Mouse (Mus musculus): ENCODE results near the gene Skap2. TPM values are rescaled to one million over a fixed set of nuclear protein-coding genes. Genes with fewer than 3 reads are reported as not detected.
A peak's percentile ranks its signal among the peaks of the same experiment; 100 is the strongest.

Gene Skap2
- polyA plus RNA-seq, 1 experiment from 2014 or later, result 10.5 TPM

DNA sequence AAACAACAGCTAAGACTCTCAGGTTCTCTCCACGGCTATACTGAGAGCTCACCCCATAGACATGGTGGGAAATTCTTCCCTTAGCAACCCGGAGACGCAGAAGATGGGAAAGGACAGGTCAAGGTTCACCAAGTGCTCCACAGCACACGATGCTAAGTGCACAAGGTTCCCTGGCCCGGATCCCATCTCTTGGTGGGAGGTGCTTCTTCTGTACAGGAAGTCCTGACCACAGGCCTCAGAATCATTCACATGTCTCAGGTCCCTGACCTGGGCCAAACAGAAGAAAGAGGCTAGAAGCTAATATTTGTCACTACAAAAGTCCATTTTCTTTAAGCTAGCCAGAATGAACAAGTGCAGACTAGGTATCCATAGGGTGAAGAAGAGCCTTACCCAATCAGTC, 191.5 kb downstream of the Skap2 start:
- 84% methylated on average over 5 of the region's 5 CpGs for WGBS
- Histone ChIP-seq H3K4me1 (ENCODE audit: control insufficient read depth, insufficient read depth, low read length) (no peaks in the 10 kb centered on the region), H3K4me2 (ENCODE audit: low read depth, low read length) (no peak overlapping the region), H3K9me3 (replicated peaks; ENCODE audit: control insufficient read depth, low read length) (no peaks in the 10 kb centered on the region), H3K27me3 (ENCODE audit: control insufficient read depth, insufficient read depth, low read length) (no peaks in the 10 kb centered on the region), H3K27ac (replicated peaks; ENCODE audit: low read depth, low read length) (no peak overlapping the region), H3K9ac (replicated peaks; ENCODE audit: low read length) (no peak overlapping the region), H3K4me3 (ENCODE audit: low read depth, low read length) (no peak overlapping the region), H3K36me3 (replicated peaks; ENCODE audit: control insufficient read depth, insufficient read depth, low read depth, low read length) (no peaks in the 10 kb centered on the region)
- ATAC-seq (replicated peaks; ENCODE audit: insufficient number of reproducible peaks, low FRiP score, low TSS enrichment, low read depth) (no peak), DNase-seq (ENCODE audit: low spot score) (no peak)

- Histone ChIP-seq H3K9ac (replicated peaks; ENCODE audit: low read length) (no peak overlapping the region), H3K27me3 (ENCODE audit: control insufficient read depth, insufficient read depth, low read length) (no peaks in the 10 kb centered on the region), H3K27ac (replicated peaks; ENCODE audit: low read depth, low read length) (no peak overlapping the region), H3K4me1 (ENCODE audit: control insufficient read depth, insufficient read depth, low read length) (no peaks in the 10 kb centered on the region), H3K4me2 (ENCODE audit: low read depth, low read length) (no peak overlapping the region), H3K9me3 (replicated peaks; ENCODE audit: control insufficient read depth, low read length) (no peaks in the 10 kb centered on the region), H3K4me3 (ENCODE audit: low read depth, low read length) (no peak overlapping the region), H3K36me3 (replicated peaks; ENCODE audit: control insufficient read depth, insufficient read depth, low read depth, low read length) (no peaks in the 10 kb centered on the region)
- 86% methylated on average over 6 of the region's 6 CpGs for WGBS
- DNase-seq (ENCODE audit: low spot score) (no peak), ATAC-seq (replicated peaks; ENCODE audit: insufficient number of reproducible peaks, low FRiP score, low TSS enrichment, low read depth) (no peak)
These were observed 195.3 kb downstream of the Skap2 start for GRCm38 (mm10) chr6:51816892-51817621.

GRCm38 (mm10) chr6:51810906-51811305, 201.4 kb downstream of the Skap2 start:
- Histone ChIP-seq H3K9ac (replicated peaks; ENCODE audit: low read length) (no peak overlapping the region), H3K4me2 (ENCODE audit: low read depth, low read length) (no peak overlapping the region), H3K36me3 (replicated peaks; ENCODE audit: control insufficient read depth, insufficient read depth, low read depth, low read length) (no peaks in the 10 kb centered on the region), H3K9me3 (replicated peaks; ENCODE audit: control insufficient read depth, low read length) (no peaks in the 10 kb centered on the region), H3K4me3 (ENCODE audit: low read depth, low read length) (no peak overlapping the region), H3K4me1 (ENCODE audit: control insufficient read depth, insufficient read depth, low read length) (no peaks in the 10 kb centered on the region), H3K27me3 (ENCODE audit: control insufficient read depth, insufficient read depth, low read length) (no peaks in the 10 kb centered on the region), H3K27ac (replicated peaks; ENCODE audit: low read depth, low read length) (no peak overlapping the region)
- 91% methylated on average over 4 of the region's 4 CpGs for WGBS
- ATAC-seq (replicated peaks; ENCODE audit: insufficient number of reproducible peaks, low FRiP score, low TSS enrichment, low read depth), result no peak
- no peak for DNase-seq (ENCODE audit: low spot score)

GRCm38 (mm10) chr6:51809164-51809824, 203.1 kb downstream of the Skap2 start:
- Histone ChIP-seq H3K27ac (replicated peaks; ENCODE audit: low read depth, low read length) (no peak overlapping the region), H3K27me3 (ENCODE audit: control insufficient read depth, insufficient read depth, low read length) (no peaks in the 10 kb centered on the region), H3K4me1 (ENCODE audit: control insufficient read depth, insufficient read depth, low read length) (no peaks in the 10 kb centered on the region), H3K9me3 (replicated peaks; ENCODE audit: control insufficient read depth, low read length) (no peaks in the 10 kb centered on the region), H3K4me2 (ENCODE audit: low read depth, low read length) (no peak overlapping the region), H3K4me3 (ENCODE audit: low read depth, low read length) (no peak overlapping the region), H3K9ac (replicated peaks; ENCODE audit: low read length) (no peak overlapping the region), H3K36me3 (replicated peaks; ENCODE audit: control insufficient read depth, insufficient read depth, low read depth, low read length) (no peaks in the 10 kb centered on the region)
- ATAC-seq (replicated peaks; ENCODE audit: insufficient number of reproducible peaks, low FRiP score, low TSS enrichment, low read depth), result no peak
- WGBS, result 65% methylated on average over 12 of the region's 12 CpGs
- DNase-seq (ENCODE audit: low spot score), result peak; percentile 28

DNA sequence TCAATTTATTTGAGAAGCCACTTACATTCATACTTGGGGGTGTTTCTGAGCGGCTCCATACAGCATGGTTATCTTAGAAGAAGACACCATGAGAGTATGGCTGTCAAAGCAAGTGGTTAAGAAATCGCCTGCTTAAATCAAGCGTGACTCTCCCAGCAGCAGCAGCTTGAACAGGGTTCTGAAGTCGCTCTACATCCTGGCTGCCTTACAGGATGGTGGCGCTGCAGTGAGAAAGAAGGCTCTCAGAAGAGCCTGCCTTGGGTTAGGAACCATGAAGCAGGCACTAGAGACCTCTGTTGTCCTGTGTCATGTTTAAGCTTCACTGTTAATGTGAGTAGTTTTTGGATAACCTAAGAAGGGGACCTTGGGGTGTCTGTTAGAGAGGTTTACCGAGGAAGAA, 204.3 kb downstream of the Skap2 start:
- Histone ChIP-seq H3K27ac (replicated peaks; ENCODE audit: low read depth, low read length) (no peak overlapping the region), H3K4me3 (ENCODE audit: low read depth, low read length) (no peak overlapping the region), H3K27me3 (ENCODE audit: control insufficient read depth, insufficient read depth, low read length) (no peaks in the 10 kb centered on the region), H3K9ac (replicated peaks; ENCODE audit: low read length) (no peak overlapping the region), H3K4me1 (ENCODE audit: control insufficient read depth, insufficient read depth, low read length) (no peaks in the 10 kb centered on the region), H3K4me2 (ENCODE audit: low read depth, low read length) (no peak overlapping the region), H3K36me3 (replicated peaks; ENCODE audit: control insufficient read depth, insufficient read depth, low read depth, low read length) (no peaks in the 10 kb centered on the region), H3K9me3 (replicated peaks; ENCODE audit: control insufficient read depth, low read length) (no peaks in the 10 kb centered on the region)
- ATAC-seq (replicated peaks; ENCODE audit: insufficient number of reproducible peaks, low FRiP score, low TSS enrichment, low read depth) (no peak), DNase-seq (ENCODE audit: low spot score) (no peak)
- WGBS, result 71% methylated on average over 6 of the region's 6 CpGs

Other genes starting within 250 kb of the Skap2 start
- gene Hoxa1, start 145.8 kb upstream of the Skap2 start, polyA plus RNA-seq (2014; fragmentation: Nextera tagmentation; extraction: Ambion mirVana), result 1.1 TPM in 2 replicates
- gene Hoxa2, start 152.3 kb upstream of the Skap2 start, polyA plus RNA-seq (2014; fragmentation: Nextera tagmentation; extraction: Ambion mirVana), result 19.4 and 24.1 TPM in 2 replicates
- gene 5730596B20Rik, start 164.9 kb upstream of the Skap2 start, polyA plus RNA-seq (2014; fragmentation: Nextera tagmentation; extraction: Ambion mirVana), result 0.13 and 0.22 TPM in 2 replicates
- 0.31 and 0.34 TPM in 2 replicates for gene Hoxa4, start 179.2 kb upstream of the Skap2 start, polyA plus RNA-seq (2014; fragmentation: Nextera tagmentation; extraction: Ambion mirVana)
- gene Hoxa5, start 192.0 kb upstream of the Skap2 start, polyA plus RNA-seq (2014; fragmentation: Nextera tagmentation; extraction: Ambion mirVana), result 0.39 and 1.4 TPM in 2 replicates
- gene Hoxa6, start 196.2 kb upstream of the Skap2 start, polyA plus RNA-seq (2014; fragmentation: Nextera tagmentation; extraction: Ambion mirVana), result not detected in 2 replicates
- gene Hoxa3, start 200.8 kb upstream of the Skap2 start, polyA plus RNA-seq (2014; fragmentation: Nextera tagmentation; extraction: Ambion mirVana), result 0.88 and 0.91 TPM in 2 replicates
- gene Gm28308, start 200.8 kb upstream of the Skap2 start, polyA plus RNA-seq (2014; fragmentation: Nextera tagmentation; extraction: Ambion mirVana), result 0.38 TPM in 1 of 2 replicates, not detected in the other
- 0.26 and 0.34 TPM in 2 replicates for gene Hoxa7, start 209.3 kb upstream of the Skap2 start, polyA plus RNA-seq (2014; fragmentation: Nextera tagmentation; extraction: Ambion mirVana)
- 0.11 and 0.56 TPM in 2 replicates for gene Hoxa9, start 218.5 kb upstream of the Skap2 start, polyA plus RNA-seq (2014; fragmentation: Nextera tagmentation; extraction: Ambion mirVana)
- 0.20 TPM in 1 of 2 replicates, not detected in the other for gene Hoxa10, start 228.3 kb upstream of the Skap2 start, polyA plus RNA-seq (2014; fragmentation: Nextera tagmentation; extraction: Ambion mirVana)
- gene Hoxa11, start 233.3 kb upstream of the Skap2 start, polyA plus RNA-seq (2014; fragmentation: Nextera tagmentation; extraction: Ambion mirVana), result not detected in 2 replicates
- not detected in 2 replicates for gene Hoxa13, start 248.3 kb upstream of the Skap2 start, polyA plus RNA-seq (2014; fragmentation: Nextera tagmentation; extraction: Ambion mirVana)